Mouse (Mus musculus) neural tube, embryonic 11.5 days (tissue): ENCODE measurements at regions not wholly inside any gene's neighbourhood (a gene's known extent, or its start where the extent isn't known, plus 50 kb on each side); places are given as distances from the start of the nearest gene placed in this dataset.

ENCODE experiments used
- ATAC-seq: fragments of 200-750 bp; cut with Nextera tagmentation; 2 replicates; pipeline ENCODE4 v1.8.0; 2017; ENCODE audit warnings: moderate number of reproducible peaks, mild to moderate bottlenecking, moderate TSS enrichment, moderate library complexity; ENCODE audit not compliant: insufficient read depth, low FRiP score, low TSS enrichment
- DNase-seq: peaks from one replicate; pipeline ENCODE4 v3.0.0-alpha.2; 2015; ENCODE audit warnings: low spot score
- H3K27ac ChIP-seq: fragments of 300-500 bp; sonication (generic); 2 replicates; pipeline ENCODE4 v1.5.1; 2014; ENCODE audit warnings: low read depth, mild to moderate bottlenecking, low read length
- H3K27me3 ChIP-seq: fragments of 300-500 bp; sonication (generic); 2 replicates; pipeline ENCODE4 v1.6.1; 2014; ENCODE audit warnings: mild to moderate bottlenecking, low read length, mixed read lengths; ENCODE audit not compliant: control insufficient read depth, insufficient read depth
- H3K36me3 ChIP-seq: fragments of 300-500 bp; sonication (generic); 2 replicates; pipeline ENCODE4 v1.6.1; 2014; ENCODE audit warnings: mild to moderate bottlenecking, low read length, moderate library complexity, mixed read lengths; ENCODE audit not compliant: control insufficient read depth, insufficient read depth
- H3K4me1 ChIP-seq: fragments of 300-500 bp; sonication (generic); 2 replicates; pipeline ENCODE4 v1.6.1; 2014; ENCODE audit warnings: low read length, mixed read lengths; ENCODE audit not compliant: control insufficient read depth, insufficient read depth
- H3K4me2 ChIP-seq: fragments of 300-500 bp; sonication (generic); 2 replicates; pipeline ENCODE4 v1.6.1; 2014; ENCODE audit warnings: low read depth, mild to moderate bottlenecking, moderate library complexity
- H3K4me3 ChIP-seq: fragments of 300-500 bp; sonication (generic); 2 replicates; pipeline ENCODE4 v1.5.1; 2014; ENCODE audit warnings: low read depth, low read length
- H3K9ac ChIP-seq: fragments of 300-500 bp; sonication (generic); 2 replicates; pipeline ENCODE4 v1.6.1; 2014; ENCODE audit warnings: mild to moderate bottlenecking, low read length
- H3K9me3 ChIP-seq: fragments of 300-500 bp; sonication (generic); 2 replicates; pipeline ENCODE4 v1.6.1; 2016; ENCODE audit warnings: low read length; ENCODE audit not compliant: control insufficient read depth
- WGBS: fragments of 180-500 bp; shearing (Covaris S2); extraction: QIAGEN DNeasy Blood & Tissue Kit; methylation state at CpG from one replicate; pipeline ENCODE4 v1.1.7; 2014; 5-methylcytosine and 5-hydroxymethylcytosine counted together

- Histone ChIP-seq H3K4me2 (0 out of 2 replicates have a peak overlapping the region, but pooled peaks have one; percentile 13), H3K9me3 (no peaks in the 10 kb centered on the region), H3K27me3 (peaks cover 2% of the 10 kb centered on the region; the same call in 1 of the 2 replicates), H3K27ac (no peak overlapping the region), H3K9ac (no peak overlapping the region), H3K36me3 (no peaks in the 10 kb centered on the region), H3K4me3 (no peak overlapping the region), H3K4me1 (no peaks in the 10 kb centered on the region)
- DNase-seq (no peak), ATAC-seq (no peak)
- WGBS: 5% methylated on average over 14 of the region's 14 CpGs
Observed at GRCm38 (mm10) chr8:89658998-89659944, 615.3 kb upstream of the Sall1 start.

DNA sequence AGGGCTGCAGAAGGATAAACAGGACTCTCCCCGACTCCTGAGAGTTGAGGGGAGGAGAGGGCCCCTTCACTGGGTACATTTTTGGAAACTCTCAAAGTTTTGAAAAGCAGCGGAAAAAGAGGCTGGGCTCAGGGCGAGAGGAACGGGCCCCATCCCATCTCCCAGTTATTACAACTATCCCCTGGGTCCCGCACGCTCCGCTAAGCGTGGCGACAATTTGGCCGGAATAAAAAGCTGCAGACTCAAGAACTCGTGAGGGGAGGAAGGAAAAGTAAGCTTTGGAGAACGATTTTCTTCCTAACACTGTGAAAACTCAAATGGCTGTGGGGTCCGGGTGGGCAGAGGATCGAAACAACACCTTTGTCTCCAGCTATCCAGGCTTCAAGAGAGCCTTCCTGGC lies 611.4 kb upstream of the Sall1 start:
- Histone ChIP-seq H3K27ac (no peak overlapping the region), H3K9ac (no peak overlapping the region), H3K4me3 (no peak overlapping the region), H3K4me2 (no peak overlapping the region), H3K4me1 (no peaks in the 10 kb centered on the region), H3K36me3 (no peaks in the 10 kb centered on the region), H3K27me3 (peaks cover 2% of the 10 kb centered on the region; the same call in 1 of the 2 replicates), H3K9me3 (no peaks in the 10 kb centered on the region)
- 53% methylated on average over 14 of the region's 14 CpGs for WGBS
- no peak for DNase-seq
- ATAC-seq: no peak

DNA sequence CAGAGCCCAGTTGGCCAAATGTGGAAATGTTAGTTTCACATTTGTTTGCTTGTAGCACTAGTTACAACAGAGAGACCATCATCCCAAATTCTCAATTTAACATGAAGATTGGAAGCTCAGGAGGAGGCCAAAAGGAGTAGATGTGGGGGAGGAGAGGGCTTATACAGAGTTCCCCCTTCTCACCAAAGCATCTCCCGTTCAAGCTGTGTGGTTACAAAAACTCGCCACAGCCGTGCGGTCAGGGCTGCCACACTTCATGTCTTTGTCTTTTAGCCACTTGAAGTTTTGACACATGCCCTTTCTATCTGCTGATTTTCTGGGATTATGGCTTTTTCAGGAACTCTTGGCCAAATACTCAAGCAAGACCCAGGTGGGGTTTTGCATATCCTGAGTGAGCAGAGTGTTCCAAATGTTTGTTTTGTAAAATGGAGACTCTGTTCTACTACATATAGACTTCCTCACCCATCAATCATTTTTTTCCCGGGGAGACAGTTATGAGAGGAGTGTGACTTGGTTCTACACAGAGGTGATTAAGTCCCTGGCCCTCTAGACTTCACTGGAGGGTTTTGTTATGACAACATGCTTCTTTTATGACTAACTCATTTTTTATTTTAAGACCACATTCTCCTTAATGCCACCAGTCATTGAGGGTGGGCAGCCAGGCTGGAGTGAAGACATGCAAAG lies 605.4 kb upstream of the Sall1 start:
- H3K27ac ChIP-seq: no peak overlapping the region
- WGBS: 82% methylated on average over 5 of the region's 5 CpGs
- no peaks in the 10 kb centered on the region for H3K27me3 ChIP-seq
- no peak overlapping the region for H3K9ac ChIP-seq
- DNase-seq (no peak), ATAC-seq (no peak)
- no peaks in the 10 kb centered on the region for H3K9me3 ChIP-seq
- no peak overlapping the region for H3K4me3 ChIP-seq
- H3K4me1 ChIP-seq: no peaks in the 10 kb centered on the region
- no peaks in the 10 kb centered on the region for H3K36me3 ChIP-seq
- H3K4me2 ChIP-seq: no peak overlapping the region

DNA sequence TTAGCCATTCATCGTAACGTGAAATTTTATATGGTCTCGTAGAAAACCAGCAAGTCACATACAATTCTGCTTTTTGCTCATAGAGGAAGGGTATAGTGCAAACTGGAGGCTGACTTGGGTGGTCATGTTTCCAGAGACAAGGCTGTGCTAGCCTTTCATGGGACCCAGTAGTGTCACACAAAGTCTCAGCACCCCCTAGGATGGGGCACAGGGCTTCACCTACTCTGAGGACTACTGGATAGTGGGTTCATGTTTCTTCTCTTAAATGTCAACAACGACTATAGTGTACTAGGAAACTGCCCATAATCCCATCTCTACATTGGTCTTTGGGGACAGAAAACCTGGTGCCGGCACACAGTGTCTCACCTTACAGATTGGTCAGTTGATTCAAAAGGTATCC lies 603.0 kb upstream of the Sall1 start:
- Histone ChIP-seq H3K36me3 (no peaks in the 10 kb centered on the region), H3K27ac (no peak overlapping the region), H3K4me1 (no peaks in the 10 kb centered on the region), H3K9me3 (no peaks in the 10 kb centered on the region), H3K4me2 (no peak overlapping the region), H3K4me3 (no peak overlapping the region), H3K27me3 (no peaks in the 10 kb centered on the region), H3K9ac (no peak overlapping the region)
- ATAC-seq (no peak), DNase-seq (no peak)
- 91% methylated on average over 5 of the region's 5 CpGs for WGBS

- Histone ChIP-seq H3K27ac (no peak overlapping the region), H3K4me1 (no peaks in the 10 kb centered on the region)
- WGBS: 82% methylated on average over 5 of the region's 5 CpGs
Observed at GRCm38 (mm10) chr8:89641339-89641738, 597.4 kb upstream of the Sall1 start.

GRCm38 (mm10) chr8:89634864-89635263 lies 590.9 kb upstream of the Sall1 start:
- no peak overlapping the region for H3K9ac ChIP-seq
- DNase-seq (no peak), ATAC-seq (no peak)
- no peak overlapping the region for H3K4me3 ChIP-seq
- H3K9me3 ChIP-seq: no peaks in the 10 kb centered on the region
- no peak overlapping the region for H3K4me2 ChIP-seq
- no peaks in the 10 kb centered on the region for H3K36me3 ChIP-seq
- no peaks in the 10 kb centered on the region for H3K4me1 ChIP-seq
- H3K27ac ChIP-seq: no peak overlapping the region
- WGBS: 90% methylated on average over 2 of the region's 2 CpGs
- H3K27me3 ChIP-seq: no peaks in the 10 kb centered on the region

More at GRCm38 (mm10) chr8:89641339-89641738, 597.4 kb upstream of the Sall1 start:
- DNase-seq (no peak), ATAC-seq (no peak)
- H3K4me3 ChIP-seq: no peak overlapping the region
- H3K9ac ChIP-seq: no peak overlapping the region
- no peaks in the 10 kb centered on the region for H3K27me3 ChIP-seq
- H3K4me2 ChIP-seq: no peak overlapping the region
- no peaks in the 10 kb centered on the region for H3K9me3 ChIP-seq
- H3K36me3 ChIP-seq: no peaks in the 10 kb centered on the region

DNA sequence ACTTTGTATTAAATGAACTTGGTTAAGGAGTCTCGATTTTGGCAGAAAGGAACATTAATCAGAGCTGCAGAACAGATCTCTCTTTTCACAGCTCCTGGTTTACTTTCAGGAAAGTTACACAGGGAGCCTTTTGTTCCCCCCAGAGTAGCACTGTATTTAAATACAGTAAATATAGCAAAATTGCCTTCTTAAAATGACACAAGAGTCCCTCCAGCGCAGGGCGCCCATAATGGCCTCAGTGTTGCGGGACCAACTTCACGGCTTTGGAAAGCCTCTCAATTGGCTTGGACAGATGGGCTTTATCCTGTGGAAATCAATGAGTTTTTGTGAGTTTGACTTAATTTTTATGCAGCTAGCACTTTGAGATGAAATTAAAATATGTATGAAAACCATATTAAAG lies 588.3 kb upstream of the Sall1 start:
- DNase-seq: no peak

DNA sequence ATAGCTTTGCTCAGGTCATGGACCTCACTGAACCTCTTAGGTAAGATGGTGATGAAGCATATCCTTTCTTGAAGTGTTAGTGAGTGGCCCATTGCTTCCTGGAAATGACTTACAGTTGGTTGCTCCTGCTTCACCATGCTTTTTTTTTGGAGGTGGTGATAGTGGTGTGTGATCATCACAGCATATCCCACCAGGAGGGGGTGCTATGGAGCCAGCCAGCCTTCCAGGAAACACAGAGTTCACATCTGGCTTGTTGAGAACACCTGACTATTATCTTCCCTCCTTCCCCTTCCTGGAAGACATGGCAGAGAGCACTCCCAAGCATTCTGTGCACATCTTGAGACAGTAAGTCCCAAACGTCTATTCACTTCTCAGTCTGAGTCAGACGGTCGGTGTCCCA lies 586.6 kb upstream of the Sall1 start:
- no peaks in the 10 kb centered on the region for H3K36me3 ChIP-seq
- no peak overlapping the region for H3K4me3 ChIP-seq
- DNase-seq (no peak), ATAC-seq (no peak)
- H3K9me3 ChIP-seq: no peaks in the 10 kb centered on the region
- WGBS: 85% methylated on average over 3 of the region's 3 CpGs
- H3K4me1 ChIP-seq: no peaks in the 10 kb centered on the region
- H3K27ac ChIP-seq: no peak overlapping the region
- no peaks in the 10 kb centered on the region for H3K27me3 ChIP-seq
- H3K4me2 ChIP-seq: no peak overlapping the region
- no peak overlapping the region for H3K9ac ChIP-seq

More for the DNA sequence above, 588.3 kb upstream of the Sall1 start:
- no peaks in the 10 kb centered on the region for H3K27me3 ChIP-seq
- no peaks in the 10 kb centered on the region for H3K9me3 ChIP-seq
- H3K27ac ChIP-seq: no peak overlapping the region
- H3K4me2 ChIP-seq: no peak overlapping the region
- H3K9ac ChIP-seq: no peak overlapping the region
- no peaks in the 10 kb centered on the region for H3K4me1 ChIP-seq
- ATAC-seq: no peak
- 72% methylated on average over 5 of the region's 5 CpGs for WGBS
- H3K36me3 ChIP-seq: no peaks in the 10 kb centered on the region
- no peak overlapping the region for H3K4me3 ChIP-seq
